Mouse (Mus musculus): Measurements from ENCODE around the gene Cep57l1. TPM values are rescaled to one million over a fixed set of nuclear protein-coding genes. Genes with fewer than 3 reads are reported as not detected.

Gene Cep57l1
- polyA plus RNA-seq, 1 experiment from 2014 or later = 10.3 TPM

- H3K9me3 ChIP-seq (replicated peaks; ENCODE audit: control insufficient read depth, low read length) = no peaks in the 10 kb centered on the region
- WGBS (ENCODE audit: insufficient replicate concordance) = 33% methylated on average over 16 of the region's 16 CpGs
- no peaks in the 10 kb centered on the region for H3K36me3 ChIP-seq (ENCODE audit: control insufficient read depth, insufficient read depth)
- no peak overlapping the region for H3K4me3 ChIP-seq (ENCODE audit: low read depth, low read length)
- H3K27me3 ChIP-seq (ENCODE audit: control insufficient read depth, insufficient read depth, low read depth, low read length) = peaks cover 3% of the 10 kb centered on the region; the same call in 1 of the 2 replicates
- no peak for ATAC-seq (ENCODE audit: low read depth)
- no peaks in the 10 kb centered on the region for H3K4me1 ChIP-seq (ENCODE audit: control insufficient read depth, low read depth, low read length)
- no peak overlapping the region for H3K27ac ChIP-seq (ENCODE audit: low read length)
- H3K4me2 ChIP-seq (ENCODE audit: low read depth, low read length) = no peak overlapping the region
- no peak overlapping the region for H3K9ac ChIP-seq (ENCODE audit: low read depth, low read length)
Observed at GRCm38 (mm10) chr10:41682546-41683393, 126.9 kb downstream of the Cep57l1 start.

DNA sequence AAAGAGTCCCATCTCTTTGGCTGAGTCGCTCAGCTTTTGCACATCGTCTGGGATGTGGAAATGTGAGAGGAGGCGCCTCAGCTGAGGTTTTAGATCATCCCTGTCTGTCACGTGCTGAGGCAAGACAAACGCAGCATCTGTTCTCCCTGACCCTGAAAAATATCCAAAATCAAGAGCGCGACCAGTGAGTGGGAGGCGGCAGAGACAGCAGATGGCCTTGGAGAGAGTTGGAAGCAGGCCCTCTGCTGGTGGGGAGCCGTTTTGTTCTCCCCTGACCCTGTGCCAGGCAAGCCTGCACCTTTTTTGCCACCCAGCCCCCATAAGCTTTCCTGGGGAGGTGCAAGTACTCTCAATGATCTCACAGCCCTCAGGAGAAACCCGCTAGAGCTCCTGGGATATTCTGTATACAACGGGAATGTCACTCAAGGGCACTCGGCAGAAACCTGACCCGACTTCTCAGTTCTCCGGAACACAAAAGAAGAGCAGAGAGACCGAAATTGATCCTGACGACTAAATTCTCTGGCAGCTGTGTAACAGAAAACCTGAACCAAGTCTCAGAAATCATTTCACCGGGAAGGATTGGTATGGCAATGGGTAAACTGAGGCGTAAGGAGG, 130.8 kb downstream of the Cep57l1 start:
- Histone ChIP-seq H3K4me1 (ENCODE audit: control insufficient read depth, low read depth, low read length) (no peaks in the 10 kb centered on the region), H3K9ac (ENCODE audit: low read depth, low read length) (no peak overlapping the region), H3K27me3 (ENCODE audit: control insufficient read depth, insufficient read depth, low read depth, low read length) (no peaks in the 10 kb centered on the region; the same call in 1 of the 2 replicates), H3K4me2 (ENCODE audit: low read depth, low read length) (no peak overlapping the region), H3K9me3 (replicated peaks; ENCODE audit: control insufficient read depth, low read length) (no peaks in the 10 kb centered on the region), H3K36me3 (ENCODE audit: control insufficient read depth, insufficient read depth) (no peaks in the 10 kb centered on the region), H3K27ac (ENCODE audit: low read length) (no peak overlapping the region), H3K4me3 (ENCODE audit: low read depth, low read length) (no peak overlapping the region)
- no peak; the same call in 1 of the 2 replicates for ATAC-seq (ENCODE audit: low read depth)
- WGBS (ENCODE audit: insufficient replicate concordance) = 32% methylated on average over 18 of the region's 18 CpGs

GRCm38 (mm10) chr10:41677396-41677795, 132.3 kb downstream of the Cep57l1 start:
- Histone ChIP-seq H3K4me3 (ENCODE audit: low read depth, low read length) (no peak overlapping the region), H3K4me2 (ENCODE audit: low read depth, low read length) (no peak overlapping the region), H3K4me1 (ENCODE audit: control insufficient read depth, low read depth, low read length) (no peaks in the 10 kb centered on the region), H3K27ac (ENCODE audit: low read length) (no peak overlapping the region), H3K36me3 (ENCODE audit: control insufficient read depth, insufficient read depth) (no peaks in the 10 kb centered on the region), H3K9me3 (replicated peaks; ENCODE audit: control insufficient read depth, low read length) (no peaks in the 10 kb centered on the region), H3K9ac (ENCODE audit: low read depth, low read length) (no peak overlapping the region), H3K27me3 (ENCODE audit: control insufficient read depth, insufficient read depth, low read depth, low read length) (no peaks in the 10 kb centered on the region)
- no peak for ATAC-seq (ENCODE audit: low read depth)
- WGBS (ENCODE audit: insufficient replicate concordance) = 40% methylated on average over 8 of the region's 8 CpGs

GRCm38 (mm10) chr10:41676661-41677061, 133.0 kb downstream of the Cep57l1 start:
- Histone ChIP-seq H3K4me1 (ENCODE audit: control insufficient read depth, low read depth, low read length) (no peaks in the 10 kb centered on the region), H3K9me3 (replicated peaks; ENCODE audit: control insufficient read depth, low read length) (no peaks in the 10 kb centered on the region), H3K27me3 (ENCODE audit: control insufficient read depth, insufficient read depth, low read depth, low read length) (no peaks in the 10 kb centered on the region), H3K4me2 (ENCODE audit: low read depth, low read length) (no peak overlapping the region), H3K4me3 (ENCODE audit: low read depth, low read length) (no peak overlapping the region), H3K9ac (ENCODE audit: low read depth, low read length) (no peak overlapping the region), H3K27ac (ENCODE audit: low read length) (no peak overlapping the region), H3K36me3 (ENCODE audit: control insufficient read depth, insufficient read depth) (no peaks in the 10 kb centered on the region)
- 61% methylated on average over 6 of the region's 6 CpGs for WGBS (ENCODE audit: insufficient replicate concordance)
- ATAC-seq (ENCODE audit: low read depth) = no peak

- H3K9ac ChIP-seq (ENCODE audit: low read depth, low read length) = no peak overlapping the region
- no peaks in the 10 kb centered on the region for H3K36me3 ChIP-seq (ENCODE audit: control insufficient read depth, insufficient read depth)
- no peak overlapping the region for H3K4me2 ChIP-seq (ENCODE audit: low read depth, low read length)
- H3K4me3 ChIP-seq (ENCODE audit: low read depth, low read length) = no peak overlapping the region
- H3K4me1 ChIP-seq (ENCODE audit: control insufficient read depth, low read depth, low read length) = no peaks in the 10 kb centered on the region
- no peak overlapping the region for H3K27ac ChIP-seq (ENCODE audit: low read length)
- ATAC-seq (ENCODE audit: low read depth) = no peak
- no peaks in the 10 kb centered on the region for H3K9me3 ChIP-seq (replicated peaks; ENCODE audit: control insufficient read depth, low read length)
- WGBS (ENCODE audit: insufficient replicate concordance) = 70% methylated on average over 6 of the region's 6 CpGs
- no peaks in the 10 kb centered on the region for H3K27me3 ChIP-seq (ENCODE audit: control insufficient read depth, insufficient read depth, low read depth, low read length)
Observed at GRCm38 (mm10) chr10:41675842-41676571, 133.7 kb downstream of the Cep57l1 start.

DNA sequence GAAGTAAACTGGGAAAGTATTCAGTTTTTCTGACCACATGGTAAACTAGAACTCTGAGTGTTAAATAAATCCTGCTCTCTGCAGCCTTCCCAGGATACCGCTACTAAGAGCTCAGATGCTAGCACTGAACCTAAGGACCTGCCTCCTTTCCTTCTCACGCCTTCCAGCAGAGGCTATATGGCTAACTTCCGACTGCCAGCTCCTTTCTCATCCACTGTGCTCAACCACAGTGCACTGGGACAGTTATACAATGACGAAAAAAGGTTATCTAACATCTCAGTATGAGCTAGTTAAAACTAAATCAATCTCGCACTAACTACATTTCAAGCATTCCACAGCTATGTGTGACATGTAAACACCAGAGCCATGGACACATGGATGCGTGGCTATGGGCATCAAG, 134.4 kb downstream of the Cep57l1 start:
- Histone ChIP-seq H3K36me3 (ENCODE audit: control insufficient read depth, insufficient read depth) (no peaks in the 10 kb centered on the region), H3K9me3 (replicated peaks; ENCODE audit: control insufficient read depth, low read length) (no peaks in the 10 kb centered on the region), H3K4me2 (ENCODE audit: low read depth, low read length) (no peak overlapping the region), H3K27me3 (ENCODE audit: control insufficient read depth, insufficient read depth, low read depth, low read length) (no peaks in the 10 kb centered on the region), H3K9ac (ENCODE audit: low read depth, low read length) (no peak overlapping the region), H3K4me1 (ENCODE audit: control insufficient read depth, low read depth, low read length) (no peaks in the 10 kb centered on the region), H3K4me3 (ENCODE audit: low read depth, low read length) (no peak overlapping the region), H3K27ac (ENCODE audit: low read length) (no peak overlapping the region)
- ATAC-seq (ENCODE audit: low read depth) = no peak
- 52% methylated on average over 6 of the region's 6 CpGs for WGBS (ENCODE audit: insufficient replicate concordance)

DNA sequence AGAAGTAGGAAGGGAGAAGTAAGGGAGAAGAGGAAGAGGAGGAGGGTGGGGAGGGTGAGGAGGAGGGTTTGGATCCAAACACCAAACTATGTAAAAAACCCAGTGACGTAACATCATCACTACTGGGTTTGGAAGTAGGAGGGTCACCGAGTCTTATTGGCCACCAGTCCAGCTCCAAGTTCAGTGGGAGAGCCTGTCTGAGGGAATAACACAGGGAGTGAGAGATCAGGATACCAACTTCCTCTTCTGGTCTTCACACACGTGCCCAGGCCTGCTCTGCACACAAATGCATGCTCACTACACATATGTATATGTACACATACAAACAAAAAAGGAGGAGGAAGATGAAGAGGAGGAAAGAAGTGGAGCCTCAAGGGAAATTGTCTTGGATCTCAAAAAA, 135.3 kb downstream of the Cep57l1 start:
- Histone ChIP-seq H3K27me3 (ENCODE audit: control insufficient read depth, insufficient read depth, low read depth, low read length) (no peaks in the 10 kb centered on the region), H3K9me3 (replicated peaks; ENCODE audit: control insufficient read depth, low read length) (no peaks in the 10 kb centered on the region), H3K9ac (ENCODE audit: low read depth, low read length) (no peak overlapping the region), H3K4me2 (ENCODE audit: low read depth, low read length) (no peak overlapping the region), H3K4me1 (ENCODE audit: control insufficient read depth, low read depth, low read length) (no peaks in the 10 kb centered on the region), H3K27ac (ENCODE audit: low read length) (no peak overlapping the region), H3K4me3 (ENCODE audit: low read depth, low read length) (no peak overlapping the region), H3K36me3 (ENCODE audit: control insufficient read depth, insufficient read depth) (no peaks in the 10 kb centered on the region)
- 35% methylated on average over 3 of the region's 3 CpGs for WGBS (ENCODE audit: insufficient replicate concordance)
- no peak for ATAC-seq (ENCODE audit: low read depth)

DNA sequence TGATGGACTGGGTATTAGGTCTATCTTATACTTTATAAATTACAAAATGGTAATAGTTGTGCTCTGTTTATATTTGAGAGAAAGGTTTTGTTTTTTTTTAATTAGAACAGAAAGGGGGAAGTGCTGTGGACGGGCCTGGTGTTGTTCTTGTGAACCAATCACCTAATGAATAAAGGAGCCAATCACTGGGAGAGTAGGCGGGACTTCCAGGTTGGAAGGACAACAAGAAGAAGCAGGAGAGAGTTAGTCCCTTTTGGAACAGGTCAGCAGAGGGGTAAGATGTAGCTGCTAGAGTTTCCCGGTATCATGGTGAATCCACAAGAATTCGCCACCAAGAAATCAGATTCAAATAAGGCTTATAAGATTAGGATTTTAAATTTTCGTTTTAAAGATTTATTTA, 139.5 kb downstream of the Cep57l1 start:
- whole genome bisulfite sequencing (ENCODE audit: insufficient replicate concordance) = 50% methylated on average over 5 of the region's 5 CpGs
- ATAC-seq (ENCODE audit: low read depth) = no peak
- Histone ChIP-seq H3K4me3 (ENCODE audit: low read depth, low read length) (no peak overlapping the region), H3K9ac (ENCODE audit: low read depth, low read length) (no peak overlapping the region), H3K36me3 (ENCODE audit: control insufficient read depth, insufficient read depth) (no peaks in the 10 kb centered on the region), H3K27me3 (ENCODE audit: control insufficient read depth, insufficient read depth, low read depth, low read length) (no peaks in the 10 kb centered on the region), H3K4me2 (ENCODE audit: low read depth, low read length) (no peak overlapping the region), H3K27ac (ENCODE audit: low read length) (no peak overlapping the region), H3K4me1 (ENCODE audit: control insufficient read depth, low read depth, low read length) (no peaks in the 10 kb centered on the region), H3K9me3 (replicated peaks; ENCODE audit: control insufficient read depth, low read length) (no peaks in the 10 kb centered on the region)
